In the genomic region with DNA sequence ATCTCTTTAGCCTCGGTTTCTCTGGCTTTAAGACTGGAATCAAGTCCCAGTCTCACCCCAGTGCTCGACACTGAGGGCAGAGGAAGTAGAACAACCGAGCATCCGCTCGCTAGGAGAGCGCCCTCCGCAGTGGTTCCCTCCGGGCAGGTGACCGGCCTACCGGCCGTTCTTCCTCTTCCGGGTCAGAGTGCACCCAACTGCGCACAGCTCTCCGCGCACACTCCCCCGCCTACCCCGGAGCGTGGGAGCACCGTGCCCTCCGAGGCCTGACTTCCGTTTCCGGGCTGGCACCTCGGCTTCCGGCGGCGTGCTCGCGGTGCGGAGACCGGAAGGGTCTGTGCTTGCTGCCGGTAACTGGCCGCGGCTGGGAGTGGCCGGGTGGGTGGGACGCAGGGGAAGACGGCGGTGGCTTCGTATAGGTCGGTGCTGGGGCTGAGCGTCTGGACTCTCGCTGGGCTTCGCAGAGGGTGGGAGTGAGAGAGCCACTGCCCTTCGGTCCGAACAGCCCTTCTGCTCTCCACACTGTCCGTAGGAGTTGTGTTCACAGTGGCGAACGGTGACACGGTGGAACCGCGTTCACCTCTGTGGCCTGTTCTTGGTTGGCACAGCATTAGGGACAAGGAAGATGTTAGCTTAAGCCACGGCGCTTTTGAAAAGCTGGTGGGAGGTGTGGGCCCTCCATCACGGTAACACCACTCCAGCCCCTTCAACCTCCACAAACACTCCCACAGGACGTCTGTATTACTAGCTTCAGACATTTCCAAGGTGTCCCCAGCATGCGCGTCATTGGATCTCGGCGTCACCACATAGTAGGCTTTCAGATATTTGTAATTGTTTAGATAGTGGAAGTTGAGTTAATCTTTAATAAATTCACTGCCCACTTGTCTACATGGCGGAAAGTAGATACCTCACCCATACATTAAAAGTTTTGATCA, we compare ENCODE assay signal across 8 mouse cellular contexts. TPM values are rescaled to one million over a fixed set of nuclear protein-coding genes. Genes with fewer than 3 reads are reported as not detected.
A peak's percentile ranks its signal among the peaks of the same experiment; 100 is the strongest.
DNase-seq lines count a peak whose midpoint lies in the region; ATAC-seq and TF ChIP-seq lines count a peak whose summit lies in the region.

A gene (plus strand): TSS at position 185 of the 935 bp plus-strand sequence.

- peak within 1 kb of the TSS; percentile 81 for H3K9ac ChIP-seq in hindbrain, embryonic 14.5 days

- TF ChIP-seq CTCF in Patski (IDR thresholded peaks at IDR 0.05) = no peak

- H3K27ac ChIP-seq in hindbrain, embryonic 14.5 days = peak within 1 kb of the TSS; percentile 83

- H3K4me1 ChIP-seq in hindbrain, embryonic 14.5 days (replicated peaks; ENCODE audit: control insufficient read depth, insufficient read depth, low read length) = peaks cover 24% of the 10 kb centered on the region

- CTCF ChIA-PET in Patski (lab: Charles Lee) = interaction anchor here (1.0 to 3.2 kb wide), 5 partner anchors 9 to 345 kb away, joined by 3 to 15 read pairs (median 3); no protein-coding TSS in a partner anchor

- ATAC-seq in Patski = peak; percentile 93
- peak; percentile 100 for ATAC-seq in hindbrain, embryonic 14.5 days (ENCODE audit: low FRiP score)

- H3K27me3 ChIP-seq in Patski = no peaks in the 10 kb centered on the region
- H3K27me3 ChIP-seq in hindbrain, embryonic 14.5 days (ENCODE audit: control insufficient read depth, insufficient read depth, low read length) = no peaks in the 10 kb centered on the region

- DNase-seq in Patski (ENCODE audit: low read depth, low spot score) = peak; percentile 85
- DNase-seq in cerebellum, postnatal 14 days = peak; percentile 99
- DNase-seq in frontal cortex, postnatal 25 days (ENCODE audit: low spot score in 2 of 2) = peak; percentile 91 to 94
- DNase-seq in hindbrain, embryonic 14.5 days (ENCODE audit: low spot score) = peak; percentile 99
- peak; percentile 94 to 96 for DNase-seq in layer of hippocampus, postnatal 36 days
- peak; percentile 98 for DNase-seq in lung, postnatal 36 days
- DNase-seq in retina, postnatal 1 day = peak; percentile 98
- peak; percentile 92 to 96 for DNase-seq in urinary bladder, adult 18-20 months (ENCODE audit: low spot score in 2 of 2)

- under 1% methylated on average over 59 of the region's 59 CpGs for WGBS in hindbrain, embryonic 14.5 days

- POLR2A ChIA-PET in Patski (lab: Charles Lee) = interaction anchor here (0.5 to 3.4 kb wide), 9 partner anchors 15 to 616 kb away, joined by 3 to 19 read pairs (median 3); a partner anchor contains a TSS

- in situ Hi-C loops in Patski (cut with MboI; ENCODE audit: low pct_unique_long_range_greater_than_20kb) = no loop called here

- H3K4me3 ChIP-seq in hindbrain, embryonic 14.5 days (replicated peaks; ENCODE audit: low read length) = peak within 1 kb of the TSS; percentile 83

- peaks cover 30% of the 10 kb centered on the region for H3K36me3 ChIP-seq in hindbrain, embryonic 14.5 days (replicated peaks; ENCODE audit: control insufficient read depth, insufficient read depth)

- H3K4me2 ChIP-seq in hindbrain, embryonic 14.5 days (replicated peaks) = peak within 1 kb of the TSS; percentile 96

- H3K9me3 ChIP-seq in hindbrain, embryonic 14.5 days (ENCODE audit: control insufficient read depth, low read length) = no peaks in the 10 kb centered on the region

RNA-seq across cellular contexts. Expression of the gene that starts here (rescaled TPM):
- polyA plus RNA-seq in Patski (2021) = 63.3 TPM
- 45.5 and 49.1 TPM in 2 replicates for polyA plus RNA-seq in hindbrain, embryonic 14.5 days (2014; fragmentation: Nextera tagmentation; extraction: Ambion mirVana)
- total RNA-seq in layer of hippocampus, postnatal 36 days (2021) = 10 to 100 TPM; 33.1 to 42.0 TPM

Comparison
In these comparisons a context has a peak if more than half of its experiments do, and no peak if none do; other contexts are left out.
1. Peak in every context shown above with its lines: DNase-seq, ATAC-seq, H3K4me3 ChIP-seq and H3K27ac ChIP-seq.